Mouse (Mus musculus): ENCODE data around the gene Usp12.

- TF ChIP-seq CTCF (IDR thresholded peaks at IDR 0.05; ENCODE audit: low read depth, low read length): no peak
- no peak for TF ChIP-seq POLR2A (IDR thresholded peaks at IDR 0.05; ENCODE audit: extremely low read depth, insufficient read depth, low read length)
Observed at GRCm38 (mm10) chr5:146823005-146823404, 28.2 kb upstream of the Usp12 start.
